Mouse (Mus musculus): ENCODE measurements around the gene Plekho1.

DNA sequence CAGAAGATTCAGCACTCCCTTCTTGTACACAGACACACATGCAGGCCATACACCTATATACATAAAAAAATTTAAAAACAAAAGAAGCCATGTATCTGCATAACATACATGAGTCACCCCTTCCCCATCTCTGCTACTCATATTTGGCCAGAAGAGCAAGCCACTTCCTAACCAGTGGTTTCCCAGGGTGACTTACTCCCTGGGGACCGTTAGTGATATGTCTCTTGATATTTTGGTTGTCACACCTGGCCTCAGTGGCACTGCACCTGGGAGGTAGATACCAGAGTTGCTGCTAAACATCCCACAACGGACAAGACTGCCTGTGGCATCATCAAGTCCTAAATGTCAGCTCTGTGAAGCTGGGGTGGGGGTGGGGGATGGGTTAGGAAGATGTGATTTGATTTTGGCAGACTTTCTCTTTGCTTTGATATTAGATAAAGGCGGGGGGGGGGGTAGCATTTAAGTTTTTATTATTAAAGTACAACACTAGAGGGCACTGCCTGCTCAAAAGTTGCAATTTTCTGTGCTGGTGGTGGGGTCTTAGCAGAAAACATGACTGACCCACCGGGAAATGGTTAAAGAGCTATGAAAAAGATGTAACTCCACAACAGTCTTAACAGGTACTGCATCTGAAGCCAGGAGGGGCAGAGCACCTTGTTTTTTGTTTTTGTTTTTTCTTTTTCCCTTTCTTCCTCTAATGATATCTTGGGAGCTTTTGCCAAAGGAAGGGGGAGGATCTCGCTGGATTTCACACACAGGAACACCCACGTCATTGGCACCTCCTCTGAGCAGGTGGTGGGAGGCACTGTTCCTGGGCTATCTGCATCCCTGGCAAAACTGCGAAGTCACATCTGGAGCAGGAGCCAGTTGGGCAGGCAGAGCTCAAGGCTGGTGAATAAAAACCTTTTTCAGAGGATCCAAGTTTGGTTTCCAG lies 30.0 kb downstream of the Plekho1 start:
- no peak for TF ChIP-seq CTCF (IDR thresholded peaks at IDR 0.05; ENCODE audit: insufficient read depth, low read depth, low read length)
- no peak for TF ChIP-seq POLR2A (IDR thresholded peaks at IDR 0.05; ENCODE audit: insufficient read depth, low read depth, low read length)

Data from olfactory bulb, adult 2 months (tissue).